Mouse (Mus musculus) right cerebral cortex, postnatal 36 days (tissue): ENCODE results near the gene Ubxn6.

Source experiments
- DNase-seq, 2 experiments: peaks; one replicate each; pipeline ENCODE4 v3.0.0; 2022; ENCODE audit warnings: low spot score in 2 of 2, mixed read lengths in 1 of 2

Gene Ubxn6

DNA sequence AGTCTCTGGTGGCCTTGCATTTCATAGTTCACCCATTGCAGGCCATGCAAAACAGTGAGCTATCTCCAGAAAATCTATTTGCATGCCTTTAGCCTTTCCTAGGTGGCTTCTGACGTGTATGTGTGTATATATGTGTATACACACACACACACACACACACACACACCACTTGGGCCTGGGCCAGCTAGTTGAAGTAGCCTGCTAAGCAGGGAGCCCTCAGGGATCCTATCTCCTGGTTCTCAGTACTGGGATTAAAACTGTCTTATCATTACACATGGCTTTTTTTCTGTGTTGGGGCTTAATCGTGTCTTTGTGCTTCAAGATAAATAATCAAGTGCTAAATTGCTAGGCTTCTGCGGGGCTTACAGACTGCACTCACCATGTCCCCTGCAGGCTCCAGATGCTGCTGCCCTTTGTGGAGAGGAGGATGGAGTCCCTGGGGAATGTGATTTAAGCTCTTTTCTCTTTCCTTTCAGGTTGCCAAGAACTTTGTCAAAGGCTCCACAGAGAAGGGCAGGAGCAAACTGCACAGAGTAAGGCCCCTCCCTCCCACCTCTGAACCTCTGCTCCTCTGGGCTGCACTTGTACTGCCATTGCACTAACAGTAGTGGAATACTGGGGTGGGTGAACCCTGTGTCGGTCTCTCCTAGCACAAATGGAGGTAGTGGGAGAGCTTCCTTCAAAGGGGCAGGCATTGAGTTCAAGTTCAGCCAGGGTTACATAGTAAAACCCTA, 18.7 kb downstream of the Ubxn6 start:
- no peak for DNase-seq

DNA sequence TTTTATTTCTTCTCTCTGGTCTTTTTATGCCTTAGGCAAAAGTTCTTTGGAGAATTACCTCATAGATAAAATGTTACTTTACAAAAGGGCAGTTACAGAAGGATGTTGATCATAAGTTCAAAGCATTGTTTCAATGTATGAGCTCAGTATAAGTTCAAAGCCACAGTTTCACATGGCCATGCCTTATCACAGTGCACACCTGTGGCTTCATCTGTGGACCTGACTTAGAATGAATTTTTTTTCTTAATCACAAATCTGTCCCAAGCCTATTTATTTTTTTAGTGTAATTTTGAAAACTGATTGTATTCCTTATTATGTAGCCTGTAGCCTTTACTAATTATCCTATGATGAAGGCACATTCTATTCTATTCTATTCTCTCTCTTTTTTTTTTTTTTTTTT, 19.9 kb downstream of the Ubxn6 start:
- DNase-seq = no peak

DNA sequence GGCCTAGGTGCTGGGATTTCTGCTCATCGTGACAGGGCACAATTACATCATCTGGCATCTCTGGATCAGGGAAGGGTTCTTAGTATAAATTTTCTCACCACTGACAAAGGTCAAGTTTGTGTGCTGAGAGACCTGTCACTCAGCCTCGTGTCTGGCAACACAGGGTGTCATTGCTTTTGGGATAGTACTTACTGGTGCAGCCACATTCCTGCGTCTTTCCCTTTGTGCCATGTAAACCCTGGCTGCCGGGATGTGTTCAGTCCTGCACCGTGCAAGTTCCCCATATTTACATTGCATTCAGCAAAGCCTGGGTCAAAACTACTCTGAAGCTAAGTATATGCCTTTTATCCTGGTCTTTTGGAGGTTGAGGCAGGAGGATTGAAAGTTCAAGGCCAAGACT, 23.5 kb downstream of the Ubxn6 start:
- no peak for DNase-seq

DNA sequence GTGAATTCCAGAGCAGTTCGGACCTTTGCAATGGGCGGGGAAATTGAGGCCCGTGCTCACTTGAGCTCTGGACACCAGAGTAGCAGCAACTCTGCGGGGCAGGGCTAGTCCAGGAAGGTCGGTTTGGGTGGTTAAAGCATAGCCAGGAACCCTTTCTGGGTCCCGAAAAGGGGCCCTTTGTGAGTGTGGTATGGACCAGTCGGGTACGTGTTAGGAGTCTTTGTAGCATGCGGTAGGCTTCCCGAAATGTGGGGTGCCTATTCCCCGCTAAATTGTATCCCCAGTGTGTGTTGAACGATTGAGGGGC, 34.0 kb downstream of the Ubxn6 start:
- no peak for DNase-seq

DNA sequence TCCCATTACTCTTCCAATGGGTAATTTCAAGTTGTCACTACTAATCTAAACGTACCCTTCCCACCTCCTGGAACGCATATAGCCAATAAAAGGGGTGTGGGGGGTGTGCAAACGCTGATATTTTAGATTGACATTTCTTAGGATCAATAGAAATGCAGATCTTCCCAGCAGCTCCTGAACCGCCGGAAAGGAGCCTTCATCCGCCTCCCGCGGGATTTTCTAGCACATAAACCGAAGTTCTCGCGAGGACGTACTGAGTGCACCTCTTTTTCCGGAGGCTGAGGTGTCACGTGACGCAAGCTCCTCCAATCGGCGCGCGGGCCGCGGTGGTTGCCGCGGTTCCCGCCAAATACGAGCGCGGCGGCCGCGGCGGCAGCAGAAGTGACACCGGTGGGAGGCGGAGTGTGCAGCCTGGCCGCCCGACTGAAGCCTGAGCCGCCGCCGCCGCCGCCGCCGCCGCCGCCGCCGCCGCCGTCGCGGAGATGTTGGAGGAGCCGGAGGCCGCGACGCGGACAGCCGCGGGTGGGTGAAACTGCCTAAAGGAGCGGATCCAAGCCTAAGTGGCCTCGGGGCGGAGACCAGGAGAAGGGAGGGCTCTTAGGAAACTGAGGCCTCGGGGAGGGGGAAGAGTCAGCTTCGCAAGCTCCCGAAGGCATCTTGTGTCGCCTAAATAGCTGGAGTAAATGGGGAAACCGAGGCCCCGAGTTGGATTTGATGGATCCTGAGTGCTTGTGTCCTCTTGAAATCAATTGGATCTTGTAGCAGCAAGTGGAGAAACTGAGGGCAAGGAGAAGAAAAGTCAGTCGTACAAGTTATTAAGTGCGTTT, 34.6 kb downstream of the Ubxn6 start, which contains the start of gene Chaf1a:
Gene Chaf1a, plus strand, starts transcription at position 410 of the 827 bp plus-strand sequence.
- DNase-seq = peak; percentile 96 to 97

DNA sequence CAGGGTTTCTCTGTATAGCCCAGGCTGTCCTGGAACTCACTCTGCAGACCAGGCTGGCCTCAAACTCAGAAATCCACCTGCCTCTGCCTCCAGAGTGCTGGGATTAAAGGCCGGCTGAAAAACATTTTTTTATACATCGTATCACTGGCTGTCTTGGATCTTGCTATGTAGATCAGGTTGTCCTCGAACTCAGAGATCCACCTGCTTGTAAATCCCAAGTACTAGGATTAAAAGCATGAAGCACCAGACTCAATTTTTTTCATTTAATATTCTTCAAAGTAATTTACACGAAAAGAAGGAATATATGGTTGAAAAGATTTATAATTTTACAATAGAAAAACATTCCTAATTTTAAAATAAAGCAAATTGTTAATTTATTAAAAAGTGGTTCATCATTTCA, 35.5 kb downstream of the Ubxn6 start:
- no peak for DNase-seq

DNA sequence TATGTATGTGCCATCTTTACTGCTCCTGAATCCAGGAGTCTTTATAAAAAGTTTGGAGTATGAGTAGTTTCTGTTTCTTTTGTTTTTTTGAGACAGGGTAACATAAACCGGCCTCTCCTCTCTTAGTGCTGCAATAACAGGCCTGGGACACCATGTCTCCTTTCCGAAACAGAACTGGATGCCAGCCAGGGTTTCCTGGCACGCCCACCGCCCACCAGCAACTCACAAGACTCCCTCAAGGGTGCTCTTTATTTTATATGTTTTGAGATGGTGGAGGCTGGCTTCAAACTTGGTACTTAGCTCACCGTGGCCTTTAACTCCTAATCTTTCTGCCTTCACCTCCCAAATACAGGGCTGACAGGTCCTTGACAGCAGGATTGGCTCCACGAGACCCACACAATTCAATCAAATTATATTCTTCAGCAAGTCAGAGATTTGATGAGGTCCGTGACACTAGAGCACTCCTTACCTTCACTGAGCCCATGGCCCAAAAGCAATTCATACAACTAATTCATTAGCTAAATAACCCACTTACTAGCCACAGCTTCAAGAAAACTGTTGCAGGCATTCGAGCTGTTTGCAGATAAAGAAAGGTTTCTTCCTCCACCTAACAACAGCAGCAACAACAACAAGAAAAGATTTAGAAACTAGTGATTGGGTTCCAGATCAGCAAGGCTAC, 36.1 kb downstream of the Ubxn6 start:
- no peak for DNase-seq

DNA sequence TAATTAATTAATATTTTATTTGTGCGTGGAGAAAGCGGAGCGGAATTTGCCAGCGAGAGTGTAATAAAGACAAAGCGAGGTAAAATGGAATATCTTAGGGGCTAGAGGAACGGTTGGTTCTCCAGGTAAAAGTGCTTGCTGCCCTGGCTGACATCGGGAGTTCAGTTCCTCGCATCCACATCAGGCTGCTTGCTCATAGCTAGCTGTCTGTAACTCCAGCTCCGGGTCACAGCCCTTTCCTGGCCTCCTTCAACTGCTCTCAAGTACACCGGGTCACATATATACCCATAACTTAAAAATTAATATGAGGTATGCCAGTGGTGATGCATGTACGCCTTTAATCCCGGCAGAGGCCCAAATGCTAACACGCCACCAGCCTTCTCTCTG, 37.9 kb downstream of the Ubxn6 start:
- no peak for DNase-seq

DNA sequence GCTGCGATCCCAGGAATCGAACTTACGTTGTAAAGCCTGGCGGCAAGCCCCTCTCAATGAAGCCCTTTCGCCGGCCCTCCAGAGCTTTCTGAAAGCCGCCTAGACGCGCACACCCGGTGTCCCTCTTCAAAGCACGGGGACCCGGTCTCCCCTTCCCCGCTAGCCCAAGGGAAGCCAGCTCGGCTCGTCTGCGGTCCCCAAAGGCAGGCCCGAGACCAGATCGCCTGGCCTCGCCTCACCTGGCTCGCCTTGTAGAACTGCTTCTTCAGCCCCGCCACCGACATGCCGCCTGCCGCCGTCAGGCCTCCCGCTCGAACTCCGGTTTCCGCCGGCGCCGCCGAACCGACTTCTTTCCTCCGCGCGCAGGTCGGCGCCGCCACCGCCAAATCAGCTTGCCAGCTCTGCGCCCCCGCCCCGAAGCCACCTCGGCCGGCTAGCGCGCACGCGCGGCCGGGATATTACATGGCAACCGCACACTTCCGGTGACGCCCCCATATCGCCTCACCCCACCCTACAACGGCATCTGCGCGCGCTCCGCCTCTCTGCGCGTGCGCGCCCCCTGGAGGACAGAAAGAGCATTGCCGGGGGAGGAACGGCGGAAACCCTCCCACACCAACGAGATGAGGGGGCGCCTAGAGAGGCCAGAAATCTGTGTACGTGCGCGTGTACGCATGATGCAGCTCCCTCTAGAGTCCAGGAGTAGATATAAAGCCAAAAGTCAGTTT, 38.5 kb downstream of the Ubxn6 start, which contains the start of gene Sh3gl1:
Gene Sh3gl1, minus strand, starts transcription at position 460 of the 725 bp plus-strand sequence.
- peak; percentile 98 for DNase-seq

DNA sequence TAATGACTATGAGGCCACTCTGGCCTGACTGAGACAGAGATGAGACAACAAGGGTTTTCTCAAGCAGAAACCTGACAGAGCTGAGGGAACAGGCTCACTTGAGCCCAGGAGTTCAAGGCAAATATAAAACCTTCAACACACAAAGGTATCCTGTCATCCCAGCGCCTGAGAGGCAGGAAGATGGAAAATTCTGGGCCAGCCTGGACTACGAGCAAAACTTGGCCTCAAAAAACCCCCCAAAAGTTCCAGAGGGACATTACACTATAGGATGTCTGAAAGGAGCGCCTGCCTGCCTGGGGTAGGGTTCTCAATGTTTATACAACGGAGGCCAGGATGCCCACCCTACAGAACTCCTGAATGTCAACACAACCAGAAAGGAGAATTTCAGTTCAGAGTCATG, 39.6 kb downstream of the Ubxn6 start:
- DNase-seq = no peak

DNA sequence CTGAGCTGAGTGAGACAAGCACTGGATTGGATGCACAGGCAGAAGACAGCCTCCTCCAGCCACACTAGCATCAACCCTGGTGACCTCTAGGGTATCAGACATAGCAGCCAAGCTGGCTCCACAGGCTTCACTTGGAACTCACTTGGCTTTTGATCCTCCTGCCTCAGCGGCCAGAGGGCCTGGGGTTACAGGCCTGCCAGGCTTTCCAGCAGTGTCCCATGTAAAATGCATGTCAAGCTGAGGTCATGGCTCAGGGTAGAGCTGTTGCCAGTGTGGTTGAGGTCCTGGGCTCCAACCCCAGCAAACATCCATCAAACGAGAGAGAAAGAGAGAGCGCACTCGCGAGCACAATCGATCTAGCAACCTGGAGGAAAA, 40.1 kb downstream of the Ubxn6 start:
- no peak for DNase-seq

DNA sequence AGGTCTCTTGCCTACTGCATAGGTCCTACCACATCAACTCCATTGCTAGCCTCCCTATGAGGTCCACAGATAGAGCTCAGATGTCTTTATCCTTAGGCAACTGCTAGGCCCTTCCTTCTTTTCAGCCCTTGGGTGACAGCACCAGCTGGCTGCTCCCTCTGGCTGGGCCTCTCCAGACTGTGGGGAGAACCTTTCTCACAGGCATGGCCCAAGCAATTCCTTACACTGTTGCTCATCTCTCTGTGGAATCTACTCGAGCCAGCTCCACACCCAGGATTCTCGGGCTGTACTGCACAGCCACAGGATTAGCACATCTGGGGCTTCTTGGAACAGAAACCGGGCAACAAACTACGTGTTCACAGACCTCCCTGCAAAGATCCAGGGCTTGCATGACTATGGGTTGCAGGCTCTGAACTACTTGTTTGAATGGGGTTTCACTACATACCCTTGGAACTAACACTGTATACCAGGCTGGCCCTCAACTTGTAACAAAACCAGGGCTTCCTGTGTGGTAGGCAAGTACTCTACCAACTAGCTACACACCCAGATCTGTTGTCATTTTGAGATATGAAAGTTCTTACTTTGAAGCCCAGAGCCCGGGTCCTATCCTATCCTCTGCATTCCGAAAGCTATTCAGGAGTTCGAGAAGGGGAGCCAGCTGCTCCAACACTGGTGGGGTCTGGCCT, 40.6 kb downstream of the Ubxn6 start:
- no peak for DNase-seq

DNA sequence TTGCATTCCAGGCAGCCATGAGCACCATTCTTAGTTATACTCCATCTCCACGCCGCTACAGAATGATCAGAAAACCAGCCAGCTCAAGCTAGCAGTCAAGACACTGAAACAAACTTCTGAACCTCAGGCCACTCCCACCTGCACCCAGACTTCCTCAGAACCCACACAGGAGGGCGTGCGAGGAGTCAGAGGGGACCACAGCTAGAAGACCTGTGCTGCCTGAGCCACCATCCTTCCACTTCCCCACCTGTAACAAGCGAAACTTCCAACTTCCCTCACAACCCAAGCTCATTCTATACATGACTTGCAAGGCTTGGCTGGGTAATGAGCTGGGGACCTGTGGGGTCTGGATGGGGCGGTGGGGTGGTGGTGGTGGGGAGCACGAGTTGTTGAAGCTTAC, 42.0 kb downstream of the Ubxn6 start:
- no peak for DNase-seq

DNA sequence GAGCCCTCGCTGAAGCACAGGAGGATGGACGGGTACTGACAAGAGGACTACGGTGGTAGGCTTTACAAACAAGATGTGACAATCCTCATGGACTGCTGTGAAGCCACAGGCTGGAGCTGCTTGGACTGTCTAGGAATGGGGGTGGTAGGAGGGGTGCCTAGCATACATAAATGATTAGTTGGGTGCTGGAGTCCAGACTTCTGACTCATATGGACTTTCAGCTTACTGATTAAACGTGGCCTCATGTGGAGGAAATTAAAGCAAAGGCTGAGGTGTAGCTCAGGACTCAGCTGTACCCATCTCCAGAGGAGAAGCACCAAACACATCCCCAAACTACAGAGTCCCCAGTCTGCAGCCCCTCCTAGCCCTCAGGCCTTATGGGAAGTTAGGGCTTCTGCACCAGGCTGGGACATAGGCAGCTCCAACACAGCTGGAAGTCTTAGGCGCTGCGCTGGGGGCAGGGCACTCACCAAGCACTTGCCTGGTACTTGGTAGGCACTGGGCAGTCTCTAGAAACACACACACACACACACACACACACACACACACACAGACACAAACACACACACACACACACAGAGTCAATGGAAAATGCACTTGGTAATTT, 42.6 kb downstream of the Ubxn6 start:
- no peak for DNase-seq

DNA sequence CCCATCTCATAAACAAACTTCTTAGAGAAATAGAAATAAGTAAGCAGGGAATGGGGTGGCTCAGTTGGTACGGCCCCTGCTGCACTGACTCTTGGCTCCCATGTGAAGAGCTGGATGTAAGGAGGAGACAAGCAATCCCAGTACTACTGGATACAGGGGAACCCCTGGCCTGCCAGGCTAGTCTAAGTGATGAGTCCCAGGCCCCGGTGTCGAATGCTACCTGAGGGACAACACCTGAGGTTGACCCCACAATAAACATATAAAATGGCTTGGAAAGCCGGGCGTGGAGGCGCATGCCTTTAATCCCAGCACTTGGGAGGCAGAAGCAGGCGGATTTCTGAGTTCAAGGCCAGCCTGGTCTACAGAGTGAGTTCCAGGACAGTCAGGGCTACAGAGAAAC, 43.4 kb downstream of the Ubxn6 start:
- no peak for DNase-seq

DNA sequence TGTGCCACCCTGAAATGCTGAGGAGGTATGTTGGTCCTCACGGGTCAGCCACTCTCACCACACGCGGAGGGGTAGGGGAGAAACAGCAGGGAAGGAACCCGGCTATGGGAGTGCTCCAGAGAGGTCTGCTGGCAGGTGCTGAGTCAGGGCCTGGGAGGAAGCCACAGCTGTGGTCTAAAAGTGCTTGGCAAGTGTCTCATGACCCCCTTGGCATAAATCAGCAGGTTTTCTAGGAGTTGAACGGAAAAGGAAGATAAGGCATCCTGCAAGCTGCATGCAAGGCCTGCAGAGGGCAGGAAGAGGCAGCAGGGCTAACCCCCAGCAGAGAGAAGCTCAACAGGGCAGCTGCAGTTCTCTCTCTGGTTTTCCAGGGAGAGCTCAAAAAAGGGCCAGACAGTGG, 43.9 kb downstream of the Ubxn6 start:
- no peak for DNase-seq

DNA sequence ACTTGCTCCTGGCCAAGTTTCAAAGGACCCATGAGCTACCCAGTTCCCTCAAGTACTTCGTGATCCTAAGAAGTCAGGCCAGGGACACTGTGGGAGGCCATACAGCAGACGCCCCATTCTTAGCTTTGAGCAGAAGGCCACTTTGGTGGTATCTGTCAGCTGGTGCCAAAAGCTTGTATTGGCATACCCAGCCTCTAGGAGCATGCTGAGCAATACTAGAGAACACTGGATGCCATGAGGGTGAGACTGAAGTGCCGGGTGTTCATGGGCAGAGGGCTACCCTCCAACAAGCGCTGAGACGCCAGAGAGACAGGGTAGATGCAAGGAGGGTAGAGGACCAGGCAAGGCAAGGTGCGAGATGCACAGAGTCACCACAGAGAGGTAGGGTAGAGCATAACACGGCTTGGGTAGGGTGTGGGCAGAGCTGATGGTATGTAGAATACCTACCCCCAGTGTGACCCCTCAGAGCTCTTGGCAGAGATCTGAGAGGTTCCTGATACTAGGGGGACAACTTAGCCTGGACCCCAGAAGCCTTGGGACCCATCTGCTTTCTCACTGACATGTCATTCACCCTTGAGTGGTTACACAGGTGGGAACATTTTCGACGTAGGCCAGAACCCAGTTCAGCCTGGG, 44.5 kb downstream of the Ubxn6 start:
- no peak for DNase-seq

DNA sequence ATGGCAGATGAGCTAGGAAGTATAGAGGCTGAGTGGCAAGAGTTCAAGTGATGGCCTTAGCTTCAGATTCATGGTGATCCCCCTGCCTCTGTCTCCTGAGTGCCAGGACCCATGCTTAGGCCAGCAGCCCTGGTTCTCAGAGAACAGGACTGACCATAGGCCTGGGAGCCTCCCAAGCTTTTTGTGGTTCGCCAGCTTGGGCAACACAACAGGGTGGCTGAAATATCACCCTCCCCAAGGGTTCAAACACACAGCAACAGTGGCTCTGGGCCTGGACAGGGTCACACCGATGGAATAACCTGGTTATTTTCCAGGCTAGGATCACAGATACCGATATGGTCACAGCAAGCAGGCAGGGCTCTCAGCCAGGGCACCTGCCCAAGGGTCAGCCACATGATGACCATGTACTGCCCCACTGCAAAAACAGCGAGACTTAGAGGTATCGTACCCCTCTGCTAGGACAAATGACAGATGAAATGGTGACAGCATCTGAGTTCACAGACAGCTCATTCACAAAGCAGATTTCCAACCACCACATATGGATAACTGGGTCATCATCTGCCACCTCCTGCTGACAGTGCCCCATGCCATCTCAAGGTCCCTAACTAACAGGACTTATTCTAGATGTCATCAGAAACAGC, 46.9 kb downstream of the Ubxn6 start:
- DNase-seq = no peak

DNA sequence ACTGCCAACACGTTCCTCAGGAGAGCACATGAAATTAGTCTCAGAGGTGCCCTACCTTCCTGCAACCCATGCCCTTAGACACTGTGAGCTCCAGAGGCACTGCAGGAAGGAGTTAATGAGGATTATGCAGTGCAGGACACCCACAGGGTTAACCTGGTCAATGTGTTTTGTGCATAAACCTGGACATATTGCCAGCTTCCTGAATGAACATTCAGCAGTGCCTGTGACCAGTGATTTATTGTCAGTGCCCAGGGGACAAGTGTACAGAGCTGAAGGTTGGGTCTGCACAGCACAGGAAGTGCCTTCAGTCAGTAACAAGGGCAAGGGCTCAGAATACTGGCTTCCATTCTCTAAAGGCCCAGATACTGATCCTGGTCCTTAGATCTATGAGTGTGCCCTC, 47.9 kb downstream of the Ubxn6 start:
- no peak for DNase-seq

DNA sequence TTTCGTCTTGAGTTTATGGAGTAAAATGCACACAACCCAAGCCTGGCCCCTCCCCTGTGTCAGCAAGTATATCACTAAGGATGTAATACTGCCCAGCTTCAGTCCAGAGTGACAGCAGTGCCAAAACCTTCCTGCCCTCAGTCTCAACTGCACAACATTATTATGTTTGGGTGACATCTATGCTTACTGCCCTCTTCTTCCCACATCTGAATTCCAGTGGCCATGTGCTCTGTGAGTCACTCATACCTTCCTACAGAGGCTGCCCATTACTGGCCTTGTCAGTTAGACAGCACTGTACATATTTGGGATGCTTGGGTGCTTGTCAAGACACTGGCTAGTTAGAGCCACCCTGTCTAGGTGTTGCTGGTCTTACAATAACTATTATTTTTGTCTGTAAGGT, 48.5 kb downstream of the Ubxn6 start:
- DNase-seq = no peak
